ENCODE assay signal across 25 mouse cellular contexts in the genomic region with DNA sequence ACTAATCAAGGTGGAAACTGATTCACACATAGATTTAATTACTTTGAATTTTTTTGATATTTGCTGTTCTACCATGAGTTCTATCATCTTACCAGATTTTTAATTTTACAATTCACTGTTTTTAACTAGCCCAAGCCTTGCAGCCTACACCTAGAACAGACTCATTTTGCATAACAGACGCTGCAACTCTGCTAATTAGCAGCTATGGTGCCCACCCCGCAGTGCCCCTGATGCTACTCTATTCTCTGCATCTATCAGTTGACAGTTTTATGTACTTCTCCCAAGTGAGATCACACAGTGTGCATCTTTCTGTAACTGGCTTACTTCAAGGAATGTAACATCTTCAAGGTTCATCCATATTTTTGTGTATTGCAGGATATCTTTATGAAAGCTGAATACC.
"Had no signal": no experiment of that assay in that cellular context is flagged by ENCODE, and none has a peak within 500 bp of the region (broad histone marks: within the 10 kb centered on the region; RNA-seq: fewer than 3 reads in every experiment).

No protein-coding gene starts in this region.

- H3K27ac ChIP-seq: kidney, embryonic 15.5 days; limb, embryonic 10.5 days; limb, embryonic 13.5 days; liver, embryonic 12.5 days; liver, embryonic 15.5 days; lung, embryonic 15.5 days; midbrain, embryonic 10.5 days; midbrain, embryonic 13.5 days; neural tube, embryonic 13.5 days; stomach, postnatal 0 days had no signal

- H3K36me3 ChIP-seq: kidney, embryonic 15.5 days; limb, embryonic 10.5 days; limb, embryonic 13.5 days; liver, embryonic 12.5 days; liver, embryonic 15.5 days; lung, embryonic 15.5 days; midbrain, embryonic 10.5 days; midbrain, embryonic 13.5 days; neural tube, embryonic 13.5 days had no signal

- H3K4me1 ChIP-seq: limb, embryonic 10.5 days; liver, embryonic 15.5 days; megakaryocyte, embryonic 14.5 days; midbrain, embryonic 10.5 days; midbrain, embryonic 13.5 days had no signal

- ATAC-seq: liver, embryonic 12.5 days; midbrain, embryonic 13.5 days; midbrain, embryonic 16.5 days had no signal

- H3K9me3 ChIP-seq: kidney, embryonic 15.5 days; limb, embryonic 10.5 days; limb, embryonic 13.5 days; liver, embryonic 12.5 days; liver, embryonic 15.5 days; lung, embryonic 15.5 days; megakaryocyte, embryonic 14.5 days; midbrain, embryonic 10.5 days; midbrain, embryonic 13.5 days; neural tube, embryonic 13.5 days had no signal

- DNase-seq: kidney, postnatal 10 days; kidney, postnatal 36 days; liver; lung, adult 18-20 months; lung, postnatal 10 days; lung, postnatal 36 days; right cerebral cortex, adult 18-20 months; right cerebral cortex, postnatal 14 days; right cerebral cortex, postnatal 4 days; thymus, adult 2 months; thymus, postnatal 14 days; thymus, postnatal 4 days had no signal

- H3K27me3 ChIP-seq: kidney, embryonic 15.5 days; limb, embryonic 13.5 days; liver, embryonic 12.5 days; liver, embryonic 15.5 days; lung, embryonic 15.5 days; megakaryocyte, embryonic 14.5 days; midbrain, embryonic 13.5 days; neural tube, embryonic 13.5 days had no signal

- H3K9ac ChIP-seq: kidney, embryonic 15.5 days; limb, embryonic 13.5 days; liver, embryonic 12.5 days; liver, embryonic 15.5 days; lung, embryonic 15.5 days; midbrain, embryonic 13.5 days; neural tube, embryonic 13.5 days had no signal

- H3K4me3 ChIP-seq: kidney, embryonic 15.5 days; limb, embryonic 10.5 days; limb, embryonic 13.5 days; liver, embryonic 12.5 days; liver, embryonic 15.5 days; lung, embryonic 15.5 days; megakaryocyte, embryonic 14.5 days; midbrain, embryonic 10.5 days; midbrain, embryonic 13.5 days; myocyte; neural tube, embryonic 13.5 days had no signal

- H3K4me2 ChIP-seq: kidney, embryonic 15.5 days; limb, embryonic 13.5 days; liver, embryonic 12.5 days; liver, embryonic 15.5 days; lung, embryonic 15.5 days; midbrain, embryonic 13.5 days; neural tube, embryonic 13.5 days had no signal
